Mouse (Mus musculus) heart, embryonic 16.5 days (tissue): ENCODE measurements around the gene Ctbp2. TPM values are rescaled to one million over a fixed set of nuclear protein-coding genes. Genes with fewer than 3 reads are reported as not detected.

Experiments used
- ATAC-seq: fragments of 200-750 bp; cut with Nextera tagmentation; replicated peaks from 2 replicates; pipeline ENCODE4 v1.8.0; 2017; ENCODE audit warnings: moderate number of reproducible peaks; ENCODE audit not compliant: insufficient read depth, low FRiP score; ENCODE audit errors: extremely low read depth
- H3K27ac ChIP-seq: fragments of 300-500 bp; sonication (generic); 2 replicates; pipeline ENCODE4 v1.5.1; 2014; ENCODE audit warnings: mild to moderate bottlenecking, low read length, control low read depth, moderate library complexity
- H3K27me3 ChIP-seq: fragments of 300-500 bp; sonication (generic); 2 replicates; pipeline ENCODE4 v1.6.1; 2014; ENCODE audit warnings: low read length, mixed read lengths; ENCODE audit not compliant: control insufficient read depth, insufficient read depth
- H3K36me3 ChIP-seq: fragments of 300-500 bp; sonication (generic); 2 replicates; pipeline ENCODE4 v1.6.1; 2014; ENCODE audit not compliant: control insufficient read depth, insufficient read depth
- H3K4me1 ChIP-seq: fragments of 300-500 bp; sonication (generic); 2 replicates; pipeline ENCODE4 v1.6.1; 2014; ENCODE audit warnings: low read length, mixed read lengths; ENCODE audit not compliant: control insufficient read depth, insufficient read depth
- H3K4me2 ChIP-seq: fragments of 300-500 bp; sonication (generic); 2 replicates; pipeline ENCODE4 v1.6.1; 2014; ENCODE audit warnings: low read depth, mild to moderate bottlenecking, control low read depth, low read length
- H3K4me3 ChIP-seq: fragments of 300-500 bp; sonication (generic); 2 replicates; pipeline ENCODE4 v1.5.1; 2014; ENCODE audit warnings: mild to moderate bottlenecking, control low read depth, low read length
- H3K9ac ChIP-seq: fragments of 300-500 bp; sonication (generic); 2 replicates; pipeline ENCODE4 v1.6.1; 2014; ENCODE audit warnings: low read length, control low read depth
- H3K9me3 ChIP-seq: fragments of 300-500 bp; sonication (generic); replicated peaks from 2 replicates; pipeline ENCODE4 v1.6.1; 2016; ENCODE audit warnings: low read length; ENCODE audit not compliant: control insufficient read depth
- WGBS: fragments of 180-500 bp; shearing (Covaris S2); extraction: QIAGEN DNeasy Blood & Tissue Kit; methylation state at CpG from one replicate; pipeline ENCODE4 v1.1.7; 2014; 5-methylcytosine and 5-hydroxymethylcytosine counted together
- polyA plus RNA-seq: library from polyadenylated mRNA; unstranded; fragments of >200 nt; fragmentation: Nextera tagmentation; extraction: Ambion mirVana; gene quantifications from 2 replicates; pipeline ENCODE4 v1.2.1, GENCODE M21; 2015

Gene Ctbp2
- polyA plus RNA-seq, 1 experiment from 2014 or later, result 44.6 TPM

DNA sequence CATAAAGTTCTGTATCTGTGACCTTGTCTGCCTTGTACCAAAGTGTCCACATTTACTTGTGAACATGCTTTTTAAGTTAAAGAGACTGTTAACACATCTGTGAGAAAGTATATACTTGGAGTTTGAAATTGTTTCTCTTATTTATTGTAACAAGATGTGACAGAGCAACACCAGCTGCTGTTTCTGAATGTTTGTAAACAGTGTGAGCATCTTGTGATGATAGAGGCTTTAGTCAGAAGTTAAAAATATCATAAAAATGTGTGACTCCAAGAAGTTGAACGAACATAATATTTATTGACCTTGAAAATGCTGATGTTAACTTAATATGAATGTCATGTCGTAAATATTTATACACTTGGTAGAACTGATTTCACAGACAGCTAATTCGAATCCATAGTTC, 173.5 kb downstream of the Ctbp2 start:
- peaks cover 4% of the 10 kb centered on the region; the same call in 1 of the 2 replicates for H3K4me1 ChIP-seq
- no peaks in the 10 kb centered on the region for H3K36me3 ChIP-seq
- no peaks in the 10 kb centered on the region for H3K27me3 ChIP-seq
- no peak overlapping the region for H3K4me3 ChIP-seq
- H3K9me3 ChIP-seq, result no peaks in the 10 kb centered on the region
- no peak overlapping the region for H3K9ac ChIP-seq
- H3K4me2 ChIP-seq, result no peak overlapping the region
- no peak for ATAC-seq
- H3K27ac ChIP-seq, result no peak overlapping the region
- WGBS, result 75% methylated on average over 3 of the region's 3 CpGs

DNA sequence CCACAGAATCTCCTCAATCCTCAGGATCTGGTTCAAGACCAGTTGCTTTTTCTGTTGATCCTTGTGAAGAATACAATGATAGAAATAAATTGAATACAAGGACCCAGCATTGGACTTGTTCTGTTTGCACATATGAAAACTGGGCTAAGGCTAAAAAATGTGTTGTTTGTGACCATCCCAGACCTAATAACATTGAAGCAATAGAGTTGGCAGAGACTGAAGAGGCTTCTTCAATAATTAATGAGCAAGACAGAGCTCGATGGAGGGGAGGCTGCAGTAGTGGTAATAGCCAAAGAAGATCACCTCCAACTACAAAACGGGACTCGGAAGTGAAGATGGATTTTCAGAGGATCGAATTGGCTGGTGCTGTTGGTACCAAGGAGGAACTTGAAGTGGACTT, 174.2 kb downstream of the Ctbp2 start:
- Histone ChIP-seq H3K4me3 (no peak overlapping the region), H3K9ac (no peak overlapping the region), H3K4me2 (no peak overlapping the region), H3K27ac (no peak overlapping the region), H3K36me3 (no peaks in the 10 kb centered on the region), H3K9me3 (no peaks in the 10 kb centered on the region), H3K27me3 (no peaks in the 10 kb centered on the region), H3K4me1 (peaks cover 4% of the 10 kb centered on the region; the same call in 1 of the 2 replicates)
- 90% methylated on average over 4 of the region's 4 CpGs for WGBS
- no peak for ATAC-seq

DNA sequence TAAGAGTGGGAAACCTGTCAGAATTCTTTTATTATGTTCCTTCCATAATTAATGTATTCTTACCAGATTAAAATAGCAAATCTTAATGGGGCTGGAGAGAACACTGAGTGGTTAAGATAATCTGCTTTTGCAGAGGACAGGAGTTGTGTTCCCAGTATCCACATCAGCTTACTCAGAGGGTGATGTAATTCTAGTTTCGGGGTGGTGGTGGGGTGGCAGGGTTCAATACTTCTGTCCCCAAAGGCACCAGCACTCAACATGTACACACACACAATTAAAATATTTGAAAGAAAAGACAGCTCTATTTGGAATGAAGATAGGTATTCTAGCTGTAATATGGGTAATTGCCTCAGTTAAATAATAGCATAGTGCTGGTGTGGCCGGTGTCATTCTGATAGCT, 183.6 kb downstream of the Ctbp2 start:
- H3K27ac ChIP-seq, result no peak overlapping the region
- H3K4me3 ChIP-seq, result no peak overlapping the region
- H3K9me3 ChIP-seq, result no peaks in the 10 kb centered on the region
- ATAC-seq, result no peak
- H3K4me2 ChIP-seq, result no peak overlapping the region
- H3K27me3 ChIP-seq, result no peaks in the 10 kb centered on the region
- H3K4me1 ChIP-seq, result peaks cover 5% of the 10 kb centered on the region; the same call in 1 of the 2 replicates
- H3K9ac ChIP-seq, result no peak overlapping the region
- H3K36me3 ChIP-seq, result no peaks in the 10 kb centered on the region
- WGBS, result 79% methylated on average over 2 of the region's 2 CpGs

DNA sequence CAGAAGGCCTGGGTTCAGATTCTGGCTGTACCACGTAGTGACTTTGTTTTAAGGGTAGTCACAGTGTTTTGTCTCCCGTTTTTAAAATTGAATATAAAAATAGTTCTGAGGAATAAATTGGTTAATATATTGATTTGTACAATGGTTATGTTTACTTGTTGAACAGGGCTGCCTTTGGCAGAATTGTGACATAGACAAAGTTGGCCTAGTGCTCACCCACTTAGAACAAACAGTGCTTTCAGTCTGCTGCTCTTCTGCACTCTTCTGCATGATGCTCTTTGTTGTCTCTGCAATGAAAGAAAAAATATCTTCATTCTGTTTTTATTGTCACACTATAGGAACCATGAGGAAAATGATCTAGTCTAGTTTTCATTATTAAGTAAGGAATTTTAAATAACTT, 185.0 kb downstream of the Ctbp2 start:
- Histone ChIP-seq H3K9me3 (no peaks in the 10 kb centered on the region), H3K27ac (no peak overlapping the region), H3K4me3 (no peak overlapping the region), H3K36me3 (no peaks in the 10 kb centered on the region), H3K27me3 (no peaks in the 10 kb centered on the region), H3K4me1 (peaks cover 5% of the 10 kb centered on the region; the same call in 1 of the 2 replicates), H3K4me2 (no peak overlapping the region), H3K9ac (no peak overlapping the region)
- no peak for ATAC-seq
- 84% methylated on average over 2 of the region's 2 CpGs for WGBS

Other genes with a start within 250 kb of the Ctbp2 start
- 7.0 and 9.2 TPM in 2 replicates for gene Zranb1, start 193.2 kb downstream of the Ctbp2 start, polyA plus RNA-seq
- gene Fgfr2, start 1.0 kb downstream of the Ctbp2 start, polyA plus RNA-seq, result 20.3 and 27.2 TPM in 2 replicates